Mouse (Mus musculus): ENCODE measurements around the gene Msrb3. TPM values are rescaled to one million over a fixed set of nuclear protein-coding genes. Genes with fewer than 3 reads are reported as not detected.

Msrb3 gene
- polyA plus RNA-seq, 1 experiment = 9.4 TPM

GRCm38 (mm10) chr10:120826381-120826780 is 72.5 kb downstream of the Msrb3 start:
- H3K36me3 ChIP-seq (ENCODE audit: control insufficient read depth, insufficient read depth, low read length) = no peaks in the 10 kb centered on the region
- TF ChIP-seq POLR2A (IDR thresholded peaks at IDR 0.05; ENCODE audit: low read depth, low read length) (no peak), CTCF (conservative IDR thresholded peaks at IDR 0.05; ENCODE audit: insufficient read depth, insufficient read length, low read depth, low read length) (no peak)
- H3K4me1 ChIP-seq (ENCODE audit: control insufficient read depth, insufficient read depth, low read length) = no peaks in the 10 kb centered on the region
- WGBS = 62% methylated on average over 7 of the region's 7 CpGs
- no peaks in the 10 kb centered on the region for H3K27me3 ChIP-seq (replicated peaks; ENCODE audit: control insufficient read depth, insufficient read depth, low read length)
- no peak overlapping the region for H3K27ac ChIP-seq (ENCODE audit: insufficient read depth, low read depth, low read length)
- H3K4me3 ChIP-seq (ENCODE audit: insufficient read depth, low read depth, low read length) = no peak overlapping the region
- no peak for DNase-seq

- Histone ChIP-seq H3K4me1 (ENCODE audit: control insufficient read depth, insufficient read depth, low read length) (no peaks in the 10 kb centered on the region), H3K4me3 (ENCODE audit: insufficient read depth, low read depth, low read length) (no peak overlapping the region), H3K36me3 (ENCODE audit: control insufficient read depth, insufficient read depth, low read length) (no peaks in the 10 kb centered on the region), H3K27ac (ENCODE audit: insufficient read depth, low read depth, low read length) (no peak overlapping the region), H3K27me3 (replicated peaks; ENCODE audit: control insufficient read depth, insufficient read depth, low read length) (no peaks in the 10 kb centered on the region)
- TF ChIP-seq POLR2A (IDR thresholded peaks at IDR 0.05; ENCODE audit: low read depth, low read length) (no peak), CTCF (conservative IDR thresholded peaks at IDR 0.05; ENCODE audit: insufficient read depth, insufficient read length, low read depth, low read length) (no peak)
- no peak for DNase-seq
- WGBS = 78% methylated on average over 11 of the region's 11 CpGs
Measured at GRCm38 (mm10) chr10:120825594-120825993, 73.3 kb downstream of the Msrb3 start.

GRCm38 (mm10) chr10:120821491-120822358 is 77.2 kb downstream of the Msrb3 start:
- TF ChIP-seq CTCF (conservative IDR thresholded peaks at IDR 0.05; ENCODE audit: insufficient read depth, insufficient read length, low read depth, low read length) (no peak), POLR2A (IDR thresholded peaks at IDR 0.05; ENCODE audit: low read depth, low read length) (no peak)

GRCm38 (mm10) chr10:120820781-120821300 is 78.1 kb downstream of the Msrb3 start:
- Histone ChIP-seq H3K4me1 (ENCODE audit: control insufficient read depth, insufficient read depth, low read length) (no peaks in the 10 kb centered on the region), H3K27ac (ENCODE audit: insufficient read depth, low read depth, low read length) (no peak overlapping the region), H3K27me3 (replicated peaks; ENCODE audit: control insufficient read depth, insufficient read depth, low read length) (no peaks in the 10 kb centered on the region), H3K4me3 (ENCODE audit: insufficient read depth, low read depth, low read length) (no peak overlapping the region), H3K36me3 (ENCODE audit: control insufficient read depth, insufficient read depth, low read length) (no peaks in the 10 kb centered on the region)
- TF ChIP-seq CTCF (conservative IDR thresholded peaks at IDR 0.05; ENCODE audit: insufficient read depth, insufficient read length, low read depth, low read length) = no peak
- no peak for TF ChIP-seq POLR2A (IDR thresholded peaks at IDR 0.05; ENCODE audit: low read depth, low read length)
- DNase-seq = no peak
- WGBS = 52% methylated on average over 12 of the region's 12 CpGs

More at GRCm38 (mm10) chr10:120821491-120822358, 77.2 kb downstream of the Msrb3 start:
- no peak overlapping the region for H3K27ac ChIP-seq (ENCODE audit: insufficient read depth, low read depth, low read length)
- no peaks in the 10 kb centered on the region for H3K36me3 ChIP-seq (ENCODE audit: control insufficient read depth, insufficient read depth, low read length)
- 30% methylated on average over 20 of the region's 20 CpGs for WGBS
- DNase-seq = no peak
- H3K27me3 ChIP-seq (replicated peaks; ENCODE audit: control insufficient read depth, insufficient read depth, low read length) = no peaks in the 10 kb centered on the region
- H3K4me1 ChIP-seq (ENCODE audit: control insufficient read depth, insufficient read depth, low read length) = no peaks in the 10 kb centered on the region
- H3K4me3 ChIP-seq (ENCODE audit: insufficient read depth, low read depth, low read length) = no peak overlapping the region

GRCm38 (mm10) chr10:120815290-120815689 is 83.6 kb downstream of the Msrb3 start:
- no peak for DNase-seq
- Histone ChIP-seq H3K4me3 (ENCODE audit: insufficient read depth, low read depth, low read length) (no peak overlapping the region), H3K4me1 (ENCODE audit: control insufficient read depth, insufficient read depth, low read length) (no peaks in the 10 kb centered on the region; the same call in 1 of the 2 replicates), H3K36me3 (ENCODE audit: control insufficient read depth, insufficient read depth, low read length) (no peaks in the 10 kb centered on the region), H3K27ac (ENCODE audit: insufficient read depth, low read depth, low read length) (no peak overlapping the region), H3K27me3 (replicated peaks; ENCODE audit: control insufficient read depth, insufficient read depth, low read length) (no peaks in the 10 kb centered on the region; the same call in 1 of the 2 replicates)
- TF ChIP-seq CTCF (conservative IDR thresholded peaks at IDR 0.05; ENCODE audit: insufficient read depth, insufficient read length, low read depth, low read length) = no peak
- TF ChIP-seq POLR2A (IDR thresholded peaks at IDR 0.05; ENCODE audit: low read depth, low read length) = no peak
- 70% methylated on average over 5 of the region's 5 CpGs for WGBS

GRCm38 (mm10) chr10:120811796-120812443 is 87.0 kb downstream of the Msrb3 start:
- Histone ChIP-seq H3K4me3 (ENCODE audit: insufficient read depth, low read depth, low read length) (peak overlapping the region; percentile 10; the same call in 1 of the 2 replicates), H3K4me1 (ENCODE audit: control insufficient read depth, insufficient read depth, low read length) (no peaks in the 10 kb centered on the region; the same call in 1 of the 2 replicates), H3K27ac (ENCODE audit: insufficient read depth, low read depth, low read length) (no peak overlapping the region), H3K36me3 (ENCODE audit: control insufficient read depth, insufficient read depth, low read length) (no peaks in the 10 kb centered on the region), H3K27me3 (replicated peaks; ENCODE audit: control insufficient read depth, insufficient read depth, low read length) (no peaks in the 10 kb centered on the region; the same call in 1 of the 2 replicates)
- TF ChIP-seq CTCF (conservative IDR thresholded peaks at IDR 0.05; ENCODE audit: insufficient read depth, insufficient read length, low read depth, low read length) = no peak
- DNase-seq = no peak
- WGBS = 22% methylated on average over 24 of the region's 24 CpGs

All from kidney, adult 2 months (tissue).